ENCODE assay signal across 8 mouse cellular contexts in the genomic region with DNA sequence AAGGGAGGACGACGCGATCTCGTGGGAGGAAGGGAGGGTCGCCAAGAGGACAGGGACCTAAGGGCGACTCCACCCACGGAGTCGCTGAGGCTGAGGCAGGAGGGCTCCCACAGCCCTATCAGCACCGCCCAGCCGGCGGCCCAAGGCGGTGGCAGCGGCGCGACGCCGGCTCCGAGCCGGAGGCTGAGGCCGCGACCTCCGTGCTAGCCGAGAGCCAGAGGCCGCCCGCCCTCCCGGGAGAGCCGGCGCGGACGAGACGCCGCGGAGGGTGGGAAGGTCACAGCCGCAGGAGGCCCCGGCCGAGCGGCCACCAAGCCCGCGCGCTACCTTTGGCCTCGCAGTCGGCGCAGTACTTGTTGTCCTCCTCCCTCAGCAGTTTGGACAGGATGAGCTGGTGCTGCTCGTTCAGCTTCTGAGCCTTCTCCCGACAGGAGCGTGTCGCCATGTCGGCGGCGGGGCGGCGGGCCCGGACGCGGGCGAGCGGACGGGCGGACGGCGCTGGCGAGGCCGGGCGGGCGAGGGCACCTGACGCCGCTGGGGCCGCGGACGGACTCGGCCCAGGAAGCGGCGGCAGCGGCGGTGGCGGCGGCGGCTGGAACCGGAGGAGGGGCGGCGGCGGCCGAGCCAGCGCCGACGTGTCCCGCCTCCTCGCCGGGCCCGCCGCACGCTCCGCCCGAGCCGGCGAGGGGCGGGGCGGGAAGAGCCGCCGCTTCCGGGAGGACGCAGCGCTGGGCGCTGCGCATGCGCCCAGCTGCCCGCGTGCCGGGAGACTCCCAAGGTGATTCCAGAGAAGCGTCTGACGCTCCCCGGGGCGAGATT. TPM values are rescaled to one million over a fixed set of nuclear protein-coding genes. Genes with fewer than 3 reads are reported as not detected.
A peak's percentile ranks its signal among the peaks of the same experiment; 100 is the strongest.
DNase-seq lines count a peak whose midpoint lies in the region; ATAC-seq and TF ChIP-seq lines count a peak whose summit lies in the region.

A gene (minus strand): TSS at position 607 of the 819 bp plus-strand sequence.

- DNase-seq in Muller cell, postnatal 12 days (ENCODE audit: inconsistent ontology term): peak; percentile 90
- peak; percentile 88 to 93 for DNase-seq in cerebellum, postnatal 10 days
- DNase-seq in frontal cortex, postnatal 10 days (ENCODE audit: low spot score in 2 of 2): peak; percentile 67 to 78
- DNase-seq in hindbrain, embryonic 11.5 days (ENCODE audit: low spot score): peak; percentile 94
- DNase-seq in layer of hippocampus, adult 9-11 months: peak; percentile 85
- DNase-seq in lung, postnatal 0 days (ENCODE audit: low spot score): peak; percentile 95
- peak; percentile 40 for DNase-seq in ovary, postnatal 10 days (ENCODE audit: low spot score)
- DNase-seq in thymus, postnatal 0 days (ENCODE audit: low spot score): peak; percentile 89

- H3K27me3 ChIP-seq in hindbrain, embryonic 11.5 days (ENCODE audit: control insufficient read depth, insufficient read depth, low read length): no peaks in the 10 kb centered on the region
- no peaks in the 10 kb centered on the region for H3K27me3 ChIP-seq in lung, postnatal 0 days (replicated peaks; ENCODE audit: insufficient read depth, low read length)

- ATAC-seq in hindbrain, embryonic 11.5 days (ENCODE audit: low FRiP score): peak; percentile 95
- ATAC-seq in lung, postnatal 0 days: peak; percentile 97

- H3K36me3 ChIP-seq in hindbrain, embryonic 11.5 days (ENCODE audit: control insufficient read depth, insufficient read depth, low read length): no peaks in the 10 kb centered on the region
- H3K36me3 ChIP-seq in lung, postnatal 0 days (ENCODE audit: insufficient read depth, low read length): no peaks in the 10 kb centered on the region

- peak within 1 kb of the TSS; percentile 90 for H3K9ac ChIP-seq in hindbrain, embryonic 11.5 days (ENCODE audit: low read depth, low read length)
- H3K9ac ChIP-seq in lung, postnatal 0 days (replicated peaks; ENCODE audit: low read depth): peak within 1 kb of the TSS; percentile 90

- WGBS in hindbrain, embryonic 11.5 days: under 1% methylated on average over 90 of the region's 113 CpGs
- WGBS in lung, postnatal 0 days: under 1% methylated on average over 80 of the region's 113 CpGs

- peak within 1 kb of the TSS; percentile 93 for H3K27ac ChIP-seq in hindbrain, embryonic 11.5 days (ENCODE audit: low read depth, low read length)
- peak within 1 kb of the TSS; percentile 96 for H3K27ac ChIP-seq in lung, postnatal 0 days (ENCODE audit: low read length)

- no peaks in the 10 kb centered on the region for H3K9me3 ChIP-seq in hindbrain, embryonic 11.5 days (ENCODE audit: control insufficient read depth, low read length)
- peaks cover 10% of the 10 kb centered on the region; the same call in 1 of the 2 replicates for H3K9me3 ChIP-seq in lung, postnatal 0 days (ENCODE audit: low read length)

- peak within 1 kb of the TSS; percentile 68 for H3K4me2 ChIP-seq in hindbrain, embryonic 11.5 days (replicated peaks; ENCODE audit: low read depth, low read length)
- peak within 1 kb of the TSS; percentile 69 for H3K4me2 ChIP-seq in lung, postnatal 0 days (replicated peaks; ENCODE audit: low read depth, low read length)

- H3K4me3 ChIP-seq in hindbrain, embryonic 11.5 days (ENCODE audit: low read depth, low read length): peak within 1 kb of the TSS; percentile 83
- H3K4me3 ChIP-seq in lung, postnatal 0 days (ENCODE audit: low read depth, low read length): peak within 1 kb of the TSS; percentile 88

- H3K4me1 ChIP-seq in hindbrain, embryonic 11.5 days (replicated peaks; ENCODE audit: control insufficient read depth, insufficient read depth, low read length): no peaks in the 10 kb centered on the region; the same call in 1 of the 2 replicates
- H3K4me1 ChIP-seq in lung, postnatal 0 days (ENCODE audit: insufficient read depth, low read depth, low read length): no peaks in the 10 kb centered on the region; the same call in 1 of the 2 replicates

- no peak for TF ChIP-seq CTCF in lung, postnatal 0 days (IDR thresholded peaks at IDR 0.05)

- TF ChIP-seq EP300 in lung, postnatal 0 days (IDR thresholded peaks at IDR 0.05): no peak

RNA-seq across cellular contexts. Expression of the gene that starts here (rescaled TPM):
- 59.1 and 60.9 TPM in 2 replicates for polyA plus RNA-seq in hindbrain, embryonic 11.5 days (2014; fragmentation: Nextera tagmentation; extraction: Ambion mirVana)
- polyA plus RNA-seq in lung, postnatal 0 days (2015; fragmentation: Nextera tagmentation; extraction: Ambion mirVana): 55.1 and 56.7 TPM in 2 replicates
- polyA plus RNA-seq in thymus, postnatal 0 days (2015; fragmentation: Nextera tagmentation; extraction: Ambion mirVana): 41.5 and 45.8 TPM in 2 replicates

Comparison
In these comparisons a context has a peak if more than half of its experiments do, and no peak if none do; other contexts are left out.
1. Peak in every context shown above with its lines: DNase-seq, ATAC-seq, H3K4me3 ChIP-seq and H3K27ac ChIP-seq.
2. DNase-seq: peak in every context shown above with its lines; median percentile 95 in lung, postnatal 0 days; 94 in hindbrain, embryonic 11.5 days; 90 in cerebellum, postnatal 10 days; 90 in Muller cell, postnatal 12 days; 89 in thymus, postnatal 0 days; 85 in layer of hippocampus, adult 9-11 months; 72 in frontal cortex, postnatal 10 days; 40 in ovary, postnatal 10 days.